Mouse (Mus musculus) heart, adult 8-10 months (tissue): ENCODE measurements at regions not wholly inside any gene's neighbourhood (a gene's known extent, or its start where the extent isn't known, plus 50 kb on each side); places are given as distances from the start of the nearest gene placed in this dataset.
"Not testable (repeated sequence)": the region's sequence is repeated elsewhere in the genome, so short reads cannot be mapped to it uniquely, and the experiment has no call there.

ENCODE experiments used
- DNase-seq: peaks from one replicate; pipeline ENCODE4 v3.0.0; 2022; ENCODE audit warnings: low spot score

- no peak for DNase-seq
These were observed 96.6 kb upstream of the Selenop start for GRCm38 (mm10) chr15:3171774-3172173.

GRCm38 (mm10) chr15:3174072-3174471 is 94.3 kb upstream of the Selenop start:
- DNase-seq = no peak

DNA sequence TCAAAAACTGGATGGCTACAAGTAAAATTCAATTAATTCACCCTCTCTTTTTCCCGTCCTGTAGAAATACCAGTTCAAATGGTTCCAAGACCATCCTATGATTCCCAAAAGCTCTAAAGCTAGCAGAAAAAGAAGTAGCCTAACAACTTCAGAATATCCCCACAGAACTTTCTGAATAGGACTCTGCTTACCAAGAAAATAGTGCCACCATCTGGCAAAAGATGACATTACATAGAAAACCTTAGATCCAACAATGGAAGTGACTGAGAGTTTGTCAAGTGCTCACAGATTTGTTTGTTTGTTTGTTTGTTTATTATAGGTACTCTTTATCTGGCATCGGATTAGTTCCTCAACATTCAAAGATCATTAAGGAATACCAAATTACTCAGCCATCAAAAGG is 93.5 kb upstream of the Selenop start:
- DNase-seq = peak; percentile 13

GRCm38 (mm10) chr15:3201912-3202653 is 66.3 kb upstream of the Selenop start:
- peak; percentile 57 for DNase-seq

DNA sequence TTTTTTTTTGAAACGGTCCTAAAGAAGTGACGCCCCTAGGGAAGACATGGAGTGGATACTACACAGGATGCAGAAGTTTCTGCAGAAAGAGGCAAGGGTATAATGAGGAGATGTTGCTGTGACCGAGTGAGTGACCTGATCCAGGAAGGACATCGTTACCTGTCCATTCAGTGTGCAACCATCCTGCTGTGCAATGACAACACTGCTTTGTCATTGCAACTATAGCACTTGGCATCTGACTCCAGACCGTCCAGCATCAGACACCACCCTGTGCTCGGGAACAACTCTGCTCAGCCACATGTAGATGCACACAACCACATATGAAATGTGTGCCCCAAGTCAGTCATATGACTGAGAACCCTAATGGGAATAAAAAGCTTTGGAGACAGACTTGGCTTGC is 62.8 kb upstream of the Selenop start:
- DNase-seq = no peak

GRCm38 (mm10) chr15:3206076-3206475 is 62.3 kb upstream of the Selenop start:
- not testable (repeated sequence) for DNase-seq

DNA sequence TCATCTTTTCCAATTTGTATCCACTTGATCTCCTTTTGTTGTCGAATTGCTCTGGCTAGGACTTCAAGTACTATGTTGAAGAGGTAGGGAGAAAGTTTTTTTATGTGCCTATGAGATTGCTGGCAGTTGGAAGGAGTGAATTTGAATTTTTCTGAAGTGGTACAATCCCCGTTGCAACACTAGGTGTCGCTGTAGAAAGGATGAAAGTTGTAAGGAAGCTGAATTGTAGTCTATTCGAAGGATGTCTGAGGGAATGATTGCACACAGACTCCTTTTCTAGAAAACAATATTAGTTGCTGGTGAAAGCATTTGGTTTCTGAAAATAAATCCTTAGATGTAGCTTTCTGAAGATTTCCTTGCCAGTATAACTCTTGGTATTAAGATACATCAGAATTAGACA is 54.6 kb upstream of the Selenop start:
- DNase-seq = peak; percentile 78

DNA sequence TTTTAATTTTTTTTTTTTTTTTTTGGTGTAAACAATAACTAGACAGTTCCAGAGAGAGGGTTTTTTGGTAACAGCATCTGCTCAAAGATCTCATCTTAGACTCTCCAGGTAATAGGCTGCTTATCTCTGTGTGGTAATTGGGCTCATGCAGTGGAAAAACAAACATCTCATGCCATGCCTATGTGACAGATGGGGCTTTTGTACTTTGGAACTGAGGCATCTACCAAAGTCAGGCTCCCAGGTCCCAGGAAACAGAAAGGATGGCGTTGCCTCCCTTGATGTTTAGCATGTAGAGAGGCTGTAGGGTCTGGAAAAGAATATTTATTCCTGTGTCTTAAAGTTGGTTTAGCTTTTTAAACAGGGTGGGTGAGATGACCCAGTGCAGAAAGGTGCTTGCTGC is 53.1 kb upstream of the Selenop start:
- no peak for DNase-seq
